Mouse (Mus musculus) forebrain, embryonic 15.5 days (tissue): ENCODE data around the gene Samd8. TPM values are rescaled to one million over a fixed set of nuclear protein-coding genes. Genes with fewer than 3 reads are reported as not detected.

Source experiments
- ATAC-seq: fragments of 200-750 bp; cut with Nextera tagmentation; replicated peaks from 2 replicates; pipeline ENCODE4 v1.8.0; 2017; ENCODE audit warnings: mild to moderate bottlenecking, moderate TSS enrichment, moderate library complexity
- H3K27ac ChIP-seq: fragments of 300-500 bp; sonication (generic); replicated peaks from 2 replicates; pipeline ENCODE4 v1.5.1; 2015; ENCODE audit warnings: mild to moderate bottlenecking, inconsistent platforms
- H3K27me3 ChIP-seq: fragments of 300-500 bp; sonication (generic); 2 replicates; pipeline ENCODE4 v1.6.1; 2015; ENCODE audit warnings: inconsistent platforms
- H3K36me3 ChIP-seq: fragments of 300-500 bp; sonication (generic); 2 replicates; pipeline ENCODE4 v1.6.1; 2015; ENCODE audit warnings: mild to moderate bottlenecking, inconsistent platforms
- H3K4me1 ChIP-seq: fragments of 300-500 bp; sonication (generic); 2 replicates; pipeline ENCODE4 v1.6.1; 2015; ENCODE audit warnings: inconsistent platforms
- H3K4me2 ChIP-seq: fragments of 300-500 bp; sonication (generic); replicated peaks from 2 replicates; pipeline ENCODE4 v1.6.1; 2015; ENCODE audit warnings: mild to moderate bottlenecking, inconsistent platforms
- H3K4me3 ChIP-seq: fragments of 300-500 bp; sonication (generic); 2 replicates; pipeline ENCODE4 v1.5.1; 2015; ENCODE audit warnings: mild to moderate bottlenecking, inconsistent platforms
- H3K9ac ChIP-seq: fragments of 300-500 bp; sonication (generic); replicated peaks from 2 replicates; pipeline ENCODE4 v1.6.1; 2015; ENCODE audit warnings: mild to moderate bottlenecking, inconsistent platforms
- H3K9me3 ChIP-seq: fragments of 300-500 bp; sonication (generic); 2 replicates; pipeline ENCODE4 v1.6.1; 2016; ENCODE audit warnings: inconsistent platforms
- WGBS: fragments of 180-500 bp; shearing (Covaris S2); methylation state at CpG from one replicate; pipeline ENCODE4 v1.1.7; 2015; ENCODE audit warnings: mixed read lengths; 5-methylcytosine and 5-hydroxymethylcytosine counted together
- polyA plus RNA-seq: library from polyadenylated mRNA; unstranded; fragments of >200 nt; fragmentation: Nextera tagmentation; extraction: Ambion mirVana; gene quantifications from 2 replicates; pipeline ENCODE4 v1.2.1, GENCODE M21; 2015

Samd8 gene
- polyA plus RNA-seq, 1 experiment from 2014 or later, result 24.2 TPM

DNA sequence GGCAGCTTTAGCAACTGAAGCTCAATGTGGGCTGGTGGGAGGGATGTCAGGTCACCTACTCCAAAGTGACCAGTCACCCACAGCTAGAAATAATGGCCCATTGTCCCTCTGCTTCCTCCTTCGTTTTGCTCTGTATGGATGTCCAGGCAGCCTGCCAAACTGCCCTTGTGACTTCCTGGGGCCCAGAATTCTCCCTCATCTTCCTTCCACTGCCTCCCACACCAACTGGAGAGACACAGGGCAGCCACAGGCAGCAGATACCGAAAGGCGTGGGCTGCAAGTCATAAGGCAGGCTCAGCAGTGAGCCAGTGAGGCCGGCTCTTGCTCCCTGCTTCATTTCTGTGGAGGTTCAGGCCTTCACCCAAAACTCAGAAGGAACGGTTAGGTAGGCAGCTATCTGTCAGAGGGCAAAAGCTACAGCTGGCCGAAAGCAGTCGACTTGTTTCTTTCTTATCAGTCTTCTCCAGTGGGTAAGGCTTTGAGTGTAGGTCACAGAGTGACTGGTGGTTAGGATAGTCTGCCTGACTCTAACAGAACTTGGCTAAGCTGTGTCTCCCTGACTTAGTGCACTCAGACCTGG, 72.6 kb downstream of the Samd8 start:
- H3K4me3 ChIP-seq, result no peak overlapping the region
- no peak overlapping the region for H3K4me2 ChIP-seq
- H3K9me3 ChIP-seq, result no peaks in the 10 kb centered on the region
- no peak for ATAC-seq
- H3K9ac ChIP-seq, result no peak overlapping the region
- 63% methylated on average over 7 of the region's 7 CpGs for WGBS
- no peak overlapping the region for H3K27ac ChIP-seq
- no peaks in the 10 kb centered on the region for H3K4me1 ChIP-seq
- H3K27me3 ChIP-seq, result no peaks in the 10 kb centered on the region
- no peaks in the 10 kb centered on the region for H3K36me3 ChIP-seq

DNA sequence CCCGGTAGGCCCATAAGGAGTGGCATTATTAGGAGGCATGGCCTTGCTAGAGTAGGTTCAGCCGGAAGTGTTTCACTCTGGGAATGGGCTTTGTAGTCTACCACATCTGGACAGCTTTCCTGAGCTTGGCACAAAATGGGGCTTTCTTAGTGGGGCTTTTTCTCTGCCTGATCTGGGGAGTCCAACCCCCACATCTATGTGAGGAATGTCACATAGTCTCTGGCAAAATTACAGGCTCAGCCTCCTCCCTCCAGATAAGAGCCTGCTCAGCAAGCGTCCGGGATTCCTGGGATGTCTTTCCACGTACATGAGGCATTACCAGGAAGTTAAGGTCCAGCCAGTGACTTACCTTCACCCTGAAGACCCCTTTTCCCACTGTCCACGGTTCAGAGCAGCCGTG, 73.6 kb downstream of the Samd8 start:
- Histone ChIP-seq H3K4me1 (no peaks in the 10 kb centered on the region), H3K9me3 (no peaks in the 10 kb centered on the region), H3K4me3 (no peak overlapping the region), H3K27ac (no peak overlapping the region), H3K9ac (no peak overlapping the region), H3K36me3 (no peaks in the 10 kb centered on the region), H3K27me3 (no peaks in the 10 kb centered on the region), H3K4me2 (no peak overlapping the region)
- WGBS, result 89% methylated on average over 7 of the region's 7 CpGs
- ATAC-seq, result no peak

DNA sequence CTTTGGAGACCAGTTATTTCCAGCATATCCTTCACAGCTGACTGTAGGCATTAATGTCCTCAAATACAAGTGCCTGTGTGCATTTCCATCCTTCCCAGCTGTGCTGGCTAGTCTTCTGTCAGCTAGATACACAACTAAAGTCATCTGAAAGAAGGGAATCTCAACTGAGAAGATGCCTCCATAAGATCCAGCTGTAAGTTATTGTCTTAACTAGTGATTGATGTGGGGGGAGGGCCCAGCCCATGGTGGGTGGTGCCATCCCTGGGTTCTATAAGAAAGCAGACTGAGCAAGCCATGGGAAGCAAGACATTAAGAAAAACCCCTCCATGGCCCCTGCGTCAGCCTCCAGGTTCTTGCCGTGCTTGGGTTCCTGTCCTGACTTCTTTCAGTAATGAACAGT, 74.6 kb downstream of the Samd8 start, which contains the start of gene Vdac2:
TSS of gene Vdac2 (plus strand) at position 301 of the 400 bp plus-strand sequence.
- 86% methylated on average over 2 of the region's 2 CpGs for WGBS
- Histone ChIP-seq H3K4me1 (no peaks in the 10 kb centered on the region), H3K27ac (no peak within 1 kb of the TSS), H3K9me3 (no peaks in the 10 kb centered on the region), H3K27me3 (no peaks in the 10 kb centered on the region), H3K9ac (no peak within 1 kb of the TSS), H3K36me3 (no peaks in the 10 kb centered on the region), H3K4me2 (no peak within 1 kb of the TSS), H3K4me3 (no peak within 1 kb of the TSS)
- no peak for ATAC-seq

DNA sequence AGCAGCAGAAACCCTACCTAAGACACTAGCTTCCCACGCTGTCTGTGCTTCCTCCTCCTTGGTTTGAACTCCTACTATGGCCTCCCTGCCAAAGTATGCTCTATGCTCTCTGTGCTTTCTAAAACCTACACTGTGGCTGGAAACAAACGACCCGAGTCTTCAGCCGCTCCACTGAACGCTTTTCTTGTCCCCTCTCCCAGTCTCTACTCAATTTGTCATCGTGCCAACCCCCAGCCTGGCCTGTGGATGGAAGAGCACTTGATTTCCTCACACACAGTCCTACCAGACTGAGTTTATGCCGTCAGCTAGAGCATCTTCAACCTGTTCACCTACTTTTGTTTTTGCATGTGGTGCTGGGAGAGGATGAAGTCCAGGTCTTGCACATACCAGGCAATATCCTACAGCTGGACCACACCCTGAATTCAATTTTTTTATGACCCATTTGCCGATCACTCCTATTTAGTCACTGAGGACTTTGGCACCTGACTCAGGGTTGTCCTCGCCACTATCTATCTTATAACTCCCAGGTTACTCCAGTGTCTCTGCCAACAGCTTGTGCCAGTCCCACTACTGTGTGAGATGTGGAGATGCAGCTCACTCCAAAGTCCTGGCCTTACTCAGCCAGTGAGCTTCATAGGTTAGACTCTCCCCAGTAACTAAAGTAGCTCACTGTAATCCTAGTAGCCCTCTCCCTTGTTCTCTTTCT, 75.6 kb downstream of the Samd8 start:
- no peak overlapping the region for H3K9ac ChIP-seq
- H3K27me3 ChIP-seq, result no peaks in the 10 kb centered on the region
- 74% methylated on average over 9 of the region's 9 CpGs for WGBS
- no peaks in the 10 kb centered on the region for H3K36me3 ChIP-seq
- H3K9me3 ChIP-seq, result no peaks in the 10 kb centered on the region
- peaks cover 5% of the 10 kb centered on the region for H3K4me1 ChIP-seq
- no peak overlapping the region for H3K27ac ChIP-seq
- no peak overlapping the region for H3K4me3 ChIP-seq
- no peak for ATAC-seq
- H3K4me2 ChIP-seq, result no peak overlapping the region

DNA sequence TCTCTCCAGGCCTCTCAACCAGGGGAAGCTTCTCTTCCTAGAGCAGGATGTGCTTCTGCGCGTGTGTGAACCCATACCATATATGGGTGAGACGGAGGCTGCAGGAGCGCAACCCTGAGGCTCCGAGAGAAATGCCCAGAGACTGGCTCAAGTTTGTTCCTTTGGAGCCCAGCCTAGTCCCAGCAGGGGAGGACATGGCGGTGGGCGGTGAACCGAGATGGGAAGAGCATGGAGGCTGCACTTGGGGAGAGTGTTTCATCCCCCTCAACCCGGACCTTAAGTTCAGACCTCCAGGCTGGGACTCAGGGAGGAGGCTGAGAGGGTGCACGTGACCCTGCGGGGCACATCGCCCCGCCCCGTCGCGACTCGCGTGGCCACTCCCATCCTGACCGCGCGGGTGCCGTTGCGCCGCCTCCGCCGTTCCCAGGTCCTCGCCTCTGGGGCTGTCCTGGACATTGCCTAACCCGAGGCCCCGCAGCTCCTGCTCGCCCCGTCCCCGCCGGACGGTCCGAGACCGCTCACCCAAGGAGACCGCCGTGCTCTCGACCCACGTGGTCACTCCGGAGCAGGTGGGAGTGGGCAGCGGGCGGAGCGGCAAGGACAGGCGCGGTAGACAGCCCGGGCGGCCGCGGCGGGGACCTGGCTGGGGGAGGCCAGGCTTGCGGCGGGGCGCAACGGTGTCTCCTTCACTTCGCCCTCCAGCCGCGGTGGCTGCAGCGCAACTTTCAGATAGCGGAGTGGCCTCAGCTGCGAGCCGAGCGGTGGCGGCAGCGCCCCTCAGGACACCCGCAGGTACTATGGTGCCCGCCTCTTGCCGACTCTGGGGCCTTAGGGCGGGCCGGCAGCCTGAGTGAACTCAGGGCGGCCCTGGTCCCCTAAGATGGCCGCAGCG, 80.8 kb downstream of the Samd8 start:
- H3K9ac ChIP-seq, result peak overlapping the region; percentile 82
- H3K4me1 ChIP-seq, result peaks cover 23% of the 10 kb centered on the region
- H3K4me2 ChIP-seq, result peak overlapping the region; percentile 75
- peaks cover 8% of the 10 kb centered on the region for H3K36me3 ChIP-seq
- H3K4me3 ChIP-seq, result peak overlapping the region; percentile 85
- ATAC-seq, result peak; percentile 98
- H3K27ac ChIP-seq, result peak overlapping the region; percentile 88
- 1% methylated on average over 72 of the region's 73 CpGs for WGBS
- H3K9me3 ChIP-seq, result no peaks in the 10 kb centered on the region
- H3K27me3 ChIP-seq, result no peaks in the 10 kb centered on the region

DNA sequence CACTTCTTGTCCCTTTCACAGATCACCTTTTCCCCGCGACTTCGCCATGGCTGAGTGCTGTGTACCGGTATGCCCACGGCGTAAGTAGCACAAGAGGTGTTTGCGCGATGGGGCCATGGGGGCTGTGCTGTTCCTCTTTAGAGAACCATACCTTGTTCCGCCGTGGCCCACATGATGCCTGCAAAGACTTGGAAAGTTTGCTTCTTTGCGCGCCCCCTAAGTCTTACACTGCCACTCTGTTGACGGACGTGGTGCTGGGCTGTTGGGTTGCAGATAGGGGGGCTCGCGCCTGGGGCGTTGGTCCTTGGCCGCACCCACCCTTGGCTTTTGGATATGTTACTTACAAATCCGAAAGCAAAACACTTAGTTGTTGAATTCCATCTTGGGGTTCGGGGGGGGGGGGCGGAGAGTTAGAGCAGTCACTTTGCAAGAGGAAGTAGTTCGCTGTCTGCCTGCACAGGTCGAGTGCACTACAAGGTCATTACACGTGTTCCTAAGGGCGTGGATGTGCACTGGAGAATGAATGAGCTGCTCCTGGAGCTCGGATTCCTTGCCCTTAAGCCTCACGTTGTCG, 81.6 kb downstream of the Samd8 start:
- no peak; the same call in 1 of the 2 replicates for ATAC-seq
- Histone ChIP-seq H3K27ac (peak overlapping the region; percentile 88; the same call in 1 of the 2 replicates), H3K4me2 (peak overlapping the region; percentile 75), H3K9ac (peak overlapping the region; percentile 82), H3K9me3 (no peaks in the 10 kb centered on the region), H3K36me3 (peaks cover 14% of the 10 kb centered on the region), H3K4me3 (peak overlapping the region; percentile 85), H3K4me1 (peaks cover 23% of the 10 kb centered on the region), H3K27me3 (no peaks in the 10 kb centered on the region)
- WGBS, result under 1% methylated on average over 28 of the region's 28 CpGs

DNA sequence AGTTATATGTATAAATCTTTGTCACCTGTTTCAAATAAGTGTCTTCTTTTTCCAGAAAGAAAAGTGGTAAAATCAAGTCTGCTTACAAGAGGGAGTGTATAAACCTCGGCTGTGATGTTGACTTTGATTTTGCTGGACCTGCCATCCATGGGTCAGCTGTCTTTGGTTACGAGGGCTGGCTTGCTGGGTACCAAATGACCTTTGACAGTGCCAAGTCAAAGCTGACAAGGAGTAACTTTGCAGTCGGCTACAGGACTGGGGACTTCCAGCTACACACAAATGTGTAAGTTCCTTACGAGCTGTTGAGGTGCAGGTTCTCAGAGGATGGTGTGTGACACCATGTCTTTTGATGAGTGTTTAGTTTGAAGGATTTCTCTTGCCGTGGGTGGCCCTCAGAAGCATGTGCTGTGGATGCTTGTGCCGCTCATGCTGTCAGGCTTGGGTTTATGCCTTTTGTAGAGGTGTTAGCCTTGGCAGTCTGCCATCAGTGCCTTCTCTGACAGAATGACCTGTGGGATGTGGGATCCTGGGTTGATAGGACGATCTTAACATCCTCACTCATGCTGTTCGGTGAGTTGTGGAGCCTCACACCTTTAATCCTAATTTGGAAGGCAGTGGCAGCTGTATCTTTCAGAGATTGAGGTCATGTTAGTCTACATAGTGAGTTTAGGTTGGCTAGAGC, 88.1 kb downstream of the Samd8 start:
- no peak overlapping the region for H3K4me2 ChIP-seq

DNA sequence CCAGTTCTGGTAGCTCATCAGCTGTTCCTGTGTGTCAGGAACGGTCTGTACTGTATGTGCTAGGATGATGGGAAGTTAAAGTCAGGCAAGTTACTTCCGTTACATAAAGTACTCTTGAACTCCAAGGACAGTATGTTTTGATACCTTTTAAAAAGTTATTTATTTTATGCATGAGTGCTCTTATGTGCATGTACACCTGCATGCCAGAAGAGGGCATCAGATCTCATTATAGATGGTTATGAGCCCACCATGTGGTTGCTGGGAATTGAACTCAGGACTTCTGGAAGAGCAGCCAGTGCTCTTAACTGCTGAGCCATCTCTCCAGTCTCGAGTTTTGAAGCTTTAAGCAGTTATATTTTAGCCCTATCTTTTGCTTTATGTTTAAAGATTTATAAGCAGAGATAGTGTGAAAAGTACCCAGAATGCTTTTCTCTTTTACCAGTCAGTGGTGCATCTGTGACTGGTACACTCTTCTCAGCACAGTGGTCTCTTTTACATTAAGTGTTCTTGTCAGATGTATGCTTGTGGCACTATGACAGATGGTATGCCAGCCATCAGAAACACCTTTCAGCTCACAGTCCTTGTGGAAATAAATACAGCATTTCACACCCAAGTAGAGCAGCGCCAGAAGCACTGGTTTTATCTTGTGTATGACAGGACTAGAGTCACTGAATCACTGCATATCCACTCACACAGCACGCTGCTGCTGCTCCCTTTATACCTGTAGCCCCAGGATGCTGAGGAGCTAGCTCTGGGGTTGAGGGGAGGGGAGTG, 91.7 kb downstream of the Samd8 start:
- no peak overlapping the region for H3K4me2 ChIP-seq
- no peak overlapping the region for H3K4me3 ChIP-seq
- peak overlapping the region; percentile 49 for H3K27ac ChIP-seq
- peaks cover 91% of the 10 kb centered on the region for H3K36me3 ChIP-seq
- WGBS, result 81% methylated on average over 5 of the region's 5 CpGs
- ATAC-seq, result peak; percentile 54
- H3K27me3 ChIP-seq, result no peaks in the 10 kb centered on the region
- H3K4me1 ChIP-seq, result peaks cover 7% of the 10 kb centered on the region
- no peak overlapping the region for H3K9ac ChIP-seq
- H3K9me3 ChIP-seq, result no peaks in the 10 kb centered on the region

More for the DNA sequence above, 88.1 kb downstream of the Samd8 start:
- no peak overlapping the region for H3K9ac ChIP-seq
- ATAC-seq, result no peak
- 81% methylated on average over 8 of the region's 8 CpGs for WGBS
- no peak overlapping the region for H3K4me3 ChIP-seq
- no peaks in the 10 kb centered on the region for H3K9me3 ChIP-seq
- no peak overlapping the region for H3K27ac ChIP-seq
- H3K4me1 ChIP-seq, result peaks cover 6% of the 10 kb centered on the region
- H3K27me3 ChIP-seq, result no peaks in the 10 kb centered on the region
- peaks cover 73% of the 10 kb centered on the region for H3K36me3 ChIP-seq

DNA sequence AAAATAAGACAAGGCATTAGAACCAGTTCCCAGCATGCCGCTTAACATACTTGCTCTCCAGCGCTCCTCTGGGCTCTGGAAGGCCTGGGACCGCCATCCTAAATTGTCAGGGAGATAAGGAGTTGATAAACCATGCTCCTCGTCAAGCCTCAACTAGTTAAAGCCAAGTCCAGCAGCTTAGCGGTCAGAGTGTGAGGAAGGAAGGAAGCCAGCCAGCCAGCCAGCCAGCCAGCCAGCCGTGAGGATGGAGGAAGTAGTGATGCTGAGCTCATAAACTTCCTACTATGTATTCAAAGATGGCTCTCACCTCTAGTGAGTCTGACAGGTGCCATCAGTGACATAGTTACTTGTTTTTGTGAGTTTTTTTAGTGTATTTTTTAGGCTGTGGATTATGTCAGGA, 92.9 kb downstream of the Samd8 start:
- Histone ChIP-seq H3K9me3 (no peaks in the 10 kb centered on the region), H3K27me3 (no peaks in the 10 kb centered on the region), H3K4me3 (no peak overlapping the region), H3K4me2 (no peak overlapping the region), H3K9ac (no peak overlapping the region), H3K36me3 (peaks cover 78% of the 10 kb centered on the region), H3K27ac (peak overlapping the region; percentile 49; the same call in 1 of the 2 replicates), H3K4me1 (peaks cover 20% of the 10 kb centered on the region)
- no peak for ATAC-seq
- 79% methylated on average over 6 of the region's 6 CpGs for WGBS

DNA sequence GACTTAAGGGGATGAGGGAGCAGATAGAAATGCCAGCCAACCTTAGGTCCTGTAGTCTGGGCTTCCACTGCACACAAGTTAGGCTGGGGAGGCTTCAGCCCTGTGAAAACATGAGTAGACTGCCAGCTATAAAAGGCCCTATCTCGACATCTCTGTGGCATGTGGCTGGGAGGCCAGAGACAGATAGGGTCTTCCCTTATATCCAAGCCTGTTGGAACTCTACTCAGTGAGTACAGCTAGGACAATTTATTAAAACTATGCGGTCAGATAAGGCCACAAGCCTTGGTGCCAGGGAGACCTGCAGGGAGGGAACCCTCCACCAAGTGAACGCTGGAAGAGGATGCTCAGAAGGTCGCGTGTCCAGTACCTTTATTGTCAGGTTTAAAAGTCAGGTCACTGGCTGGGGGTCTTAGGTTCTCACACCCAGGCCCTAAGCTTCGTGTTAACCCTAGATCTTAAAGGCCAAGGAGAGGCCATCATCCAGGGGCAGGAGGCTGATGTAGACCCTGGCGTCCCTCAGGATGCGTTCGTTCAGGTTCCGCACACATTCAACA, 96.6 kb downstream of the Samd8 start:
- Histone ChIP-seq H3K4me2 (peak overlapping the region; percentile 100), H3K27me3 (no peaks in the 10 kb centered on the region), H3K36me3 (peaks cover 45% of the 10 kb centered on the region), H3K9me3 (no peaks in the 10 kb centered on the region), H3K4me1 (peaks cover 21% of the 10 kb centered on the region), H3K27ac (peak overlapping the region; percentile 70; the same call in 1 of the 2 replicates), H3K4me3 (peak overlapping the region; percentile 65), H3K9ac (0 out of 2 replicates have a peak overlapping the region, but pooled peaks have one; percentile 70)
- ATAC-seq, result no peak
- 21% methylated on average over 10 of the region's 10 CpGs for WGBS
